Mouse (Mus musculus): ENCODE measurements around the gene Asic5.

DNA sequence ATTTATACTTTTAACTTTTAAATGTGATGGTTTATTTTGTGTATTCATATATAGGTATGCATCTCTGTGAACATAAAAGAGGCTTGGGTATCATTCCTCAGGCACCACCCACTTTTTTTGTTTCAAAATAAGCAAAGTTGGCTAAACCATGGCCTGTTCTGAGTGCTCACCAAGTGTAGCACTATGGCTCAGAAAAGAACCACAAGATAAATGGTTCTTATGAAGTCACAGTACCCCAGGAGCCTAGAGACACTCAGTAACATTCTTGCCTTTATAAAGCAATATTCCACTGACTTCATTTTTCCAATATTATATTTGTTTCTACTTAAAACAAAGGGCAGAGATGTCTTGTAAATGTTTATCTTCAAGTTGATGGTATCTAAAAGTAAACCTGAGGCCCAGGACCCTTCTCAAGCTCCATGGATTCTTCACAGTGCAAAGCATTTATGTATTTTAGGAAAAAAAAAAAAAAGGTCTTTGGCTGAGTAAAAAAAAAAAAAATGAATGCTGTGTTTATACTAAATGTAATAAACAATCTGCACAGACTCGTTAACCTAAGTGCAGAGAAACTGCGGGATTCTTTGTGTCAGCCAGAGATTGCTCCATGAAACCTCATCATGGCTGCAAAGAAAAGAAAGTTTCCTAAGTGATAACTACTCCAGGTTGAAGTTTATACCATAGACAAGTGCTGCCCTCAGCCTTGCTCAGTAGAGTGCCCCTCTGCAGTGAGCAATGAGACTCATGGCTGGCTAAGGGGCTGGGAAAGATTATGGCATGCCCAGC lies 54.4 kb downstream of the Asic5 start:
- TF ChIP-seq POLR2A (IDR thresholded peaks at IDR 0.05; ENCODE audit: borderline replicate concordance, low read depth, low read length) (no peak), CTCF (IDR thresholded peaks at IDR 0.05; ENCODE audit: low read depth, low read length) (no peak)
